Comparison of ENCODE assay signal across 8 mouse cellular contexts in genomic region chr3:73134316-73134715, GRCm38 (mm10).
DNase-seq lines count a peak whose midpoint lies in the region; ATAC-seq and TF ChIP-seq lines count a peak whose summit lies in the region.

No protein-coding gene starts in this region.

- H3K36me3 ChIP-seq in hindbrain, embryonic 10.5 days = no peaks in the 10 kb centered on the region
- no peaks in the 10 kb centered on the region for H3K36me3 ChIP-seq in hindbrain, embryonic 12.5 days
- no peaks in the 10 kb centered on the region for H3K36me3 ChIP-seq in E14TG2a.4 (ENCODE audit: insufficient read depth, low read length)
- no peaks in the 10 kb centered on the region for H3K36me3 ChIP-seq in neural tube, embryonic 11.5 days (ENCODE audit: control insufficient read depth, insufficient read depth, low read length)
- H3K36me3 ChIP-seq in heart, embryonic 10.5 days = no peaks in the 10 kb centered on the region

- no peaks in the 10 kb centered on the region for H3K9me3 ChIP-seq in hindbrain, embryonic 10.5 days
- no peaks in the 10 kb centered on the region for H3K9me3 ChIP-seq in hindbrain, embryonic 12.5 days (replicated peaks)
- H3K9me3 ChIP-seq in E14TG2a.4 (ENCODE audit: low read length) = no peaks in the 10 kb centered on the region
- no peaks in the 10 kb centered on the region for H3K9me3 ChIP-seq in neural tube, embryonic 11.5 days (ENCODE audit: control insufficient read depth, low read length)
- H3K9me3 ChIP-seq in heart, embryonic 10.5 days = no peaks in the 10 kb centered on the region

- no peak for ATAC-seq in hindbrain, embryonic 12.5 days (ENCODE audit: low FRiP score)
- ATAC-seq in neural tube, embryonic 11.5 days (ENCODE audit: insufficient read depth, low FRiP score, low TSS enrichment) = no peak
- ATAC-seq in megakaryocyte, adult 5-6 weeks (ENCODE audit: poor library complexity, severe bottlenecking) = no peak

- no peaks in the 10 kb centered on the region for H3K4me1 ChIP-seq in hindbrain, embryonic 10.5 days (replicated peaks)
- no peaks in the 10 kb centered on the region for H3K4me1 ChIP-seq in hindbrain, embryonic 12.5 days
- no peaks in the 10 kb centered on the region for H3K4me1 ChIP-seq in E14TG2a.4 (replicated peaks; ENCODE audit: low read depth, low read length)
- H3K4me1 ChIP-seq in neural tube, embryonic 11.5 days (ENCODE audit: control insufficient read depth, insufficient read depth, low read length) = no peaks in the 10 kb centered on the region
- no peaks in the 10 kb centered on the region for H3K4me1 ChIP-seq in heart, embryonic 10.5 days

- DNase-seq in hindbrain, embryonic 10.5 days (ENCODE audit: low spot score) = peak; percentile 49
- peak; percentile 74 for DNase-seq in brain, adult 2 months (ENCODE audit: low read depth, low spot score)
- peak; percentile 20 for DNase-seq in hindlimb bud, embryonic 11.5 days (ENCODE audit: extremely low spot score, low read depth, low spot score)
- DNase-seq in neural tube, embryonic 11.5 days (ENCODE audit: low spot score) = peak; percentile 56
- no peak for DNase-seq in heart, embryonic 10.5 days (ENCODE audit: low spot score)

- 9% methylated on average over 9 of the region's 9 CpGs for WGBS in hindbrain, embryonic 10.5 days
- WGBS in hindbrain, embryonic 12.5 days = 6% methylated on average over 9 of the region's 9 CpGs
- WGBS in neural tube, embryonic 11.5 days = 9% methylated on average over 9 of the region's 9 CpGs
- WGBS in heart, embryonic 10.5 days = 7% methylated on average over 9 of the region's 9 CpGs

- TF ChIP-seq CTCF in E14TG2a.4 (conservative IDR thresholded peaks at IDR 0.05; ENCODE audit: low read length) = peak; percentile 62

- no peak overlapping the region for H3K4me3 ChIP-seq in hindbrain, embryonic 10.5 days
- H3K4me3 ChIP-seq in hindbrain, embryonic 12.5 days = no peak overlapping the region
- no peak overlapping the region for H3K4me3 ChIP-seq in E14TG2a.4 (replicated peaks; ENCODE audit: low read length)
- no peak overlapping the region for H3K4me3 ChIP-seq in neural tube, embryonic 11.5 days (ENCODE audit: low read depth, low read length)
- no peak overlapping the region for H3K4me3 ChIP-seq in heart, embryonic 10.5 days

- no peak overlapping the region for H3K27ac ChIP-seq in hindbrain, embryonic 10.5 days
- no peak overlapping the region for H3K27ac ChIP-seq in hindbrain, embryonic 12.5 days
- H3K27ac ChIP-seq in neural tube, embryonic 11.5 days (ENCODE audit: low read depth, low read length) = no peak overlapping the region
- H3K27ac ChIP-seq in heart, embryonic 10.5 days = no peak overlapping the region

- no peaks in the 10 kb centered on the region for H3K27me3 ChIP-seq in hindbrain, embryonic 10.5 days (ENCODE audit: insufficient read depth, poor library complexity, severe bottlenecking)
- H3K27me3 ChIP-seq in hindbrain, embryonic 12.5 days = no peaks in the 10 kb centered on the region
- H3K27me3 ChIP-seq in E14TG2a.4 (ENCODE audit: insufficient read depth, low read length) = no peaks in the 10 kb centered on the region
- H3K27me3 ChIP-seq in neural tube, embryonic 11.5 days (ENCODE audit: control insufficient read depth, insufficient read depth, low read length) = no peaks in the 10 kb centered on the region
- no peaks in the 10 kb centered on the region for H3K27me3 ChIP-seq in heart, embryonic 10.5 days (ENCODE audit: insufficient read depth, poor library complexity, severe bottlenecking)

- H3K9ac ChIP-seq in hindbrain, embryonic 12.5 days = no peak overlapping the region
- no peak overlapping the region for H3K9ac ChIP-seq in neural tube, embryonic 11.5 days (ENCODE audit: low read length)

- H3K4me2 ChIP-seq in hindbrain, embryonic 12.5 days (replicated peaks) = no peak overlapping the region
- H3K4me2 ChIP-seq in neural tube, embryonic 11.5 days (ENCODE audit: low read depth) = no peak overlapping the region
